8 mouse cellular contexts compared by ENCODE assay signal in the genomic region with DNA sequence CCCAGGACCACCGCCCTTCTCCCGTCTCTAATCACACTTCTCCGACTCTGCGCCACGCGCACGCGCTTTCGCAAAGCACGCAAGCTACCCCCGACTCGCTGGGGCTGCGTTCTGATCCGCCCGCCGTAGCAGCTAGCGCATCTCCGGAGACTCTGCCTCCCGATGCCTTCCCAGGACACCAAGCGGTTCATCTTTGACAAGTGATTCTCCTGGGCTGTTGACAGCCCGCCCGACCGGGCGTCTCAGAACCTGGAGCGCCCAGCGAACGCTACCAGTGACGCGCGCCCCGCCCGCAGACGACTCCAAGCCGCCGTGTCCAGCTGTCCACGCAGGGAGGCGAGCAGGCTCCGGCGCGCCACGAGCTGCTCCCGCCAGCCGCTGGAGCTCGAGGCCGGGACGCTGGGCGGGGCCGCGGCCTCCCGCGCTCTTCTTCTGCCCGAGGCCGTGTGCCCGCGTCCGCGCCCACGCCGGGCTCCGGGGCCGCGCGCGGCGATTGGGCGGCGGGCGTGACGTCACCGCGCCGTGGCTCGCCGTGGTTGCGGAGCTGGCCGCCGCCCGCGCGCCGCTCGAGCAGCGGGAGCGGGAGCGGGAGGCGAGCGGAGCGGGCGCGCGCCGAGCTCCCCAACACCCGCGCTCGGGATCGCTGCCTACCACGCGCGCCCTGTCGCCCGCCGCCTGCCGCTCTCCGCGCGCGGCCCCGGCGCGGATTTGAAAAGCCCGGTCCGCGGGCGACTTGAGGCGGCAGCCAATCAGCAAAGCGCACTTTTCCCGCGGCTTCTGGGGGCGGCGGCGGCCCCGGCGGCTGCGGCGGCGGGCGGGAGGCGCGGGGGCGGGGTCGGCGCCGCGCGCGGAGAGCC. TPM values are rescaled to one million over a fixed set of nuclear protein-coding genes. Genes with fewer than 3 reads are reported as not detected.
DNase-seq lines count a peak whose midpoint lies in the region; ATAC-seq and TF ChIP-seq lines count a peak whose summit lies in the region.

A gene (plus strand): TSS at position 850 of the 857 bp plus-strand sequence.

- H3K27me3 ChIP-seq in embryonic facial prominence, embryonic 13.5 days, result no peaks in the 10 kb centered on the region
- H3K27me3 ChIP-seq in heart, adult 2 months (ENCODE audit: control insufficient read depth, insufficient read depth, low read length), result no peaks in the 10 kb centered on the region
- H3K27me3 ChIP-seq in limb, embryonic 14.5 days (ENCODE audit: control insufficient read depth, insufficient read depth, low read length), result no peaks in the 10 kb centered on the region
- H3K27me3 ChIP-seq in midbrain, postnatal 0 days (ENCODE audit: insufficient read depth, low read length), result no peaks in the 10 kb centered on the region

- TF ChIP-seq POLR2A in heart, adult 2 months (IDR thresholded peaks at IDR 0.05; ENCODE audit: insufficient read depth, low read depth, low read length), result no peak
- TF ChIP-seq POLR2A in limb, embryonic 14.5 days (IDR thresholded peaks at IDR 0.05; ENCODE audit: borderline replicate concordance, extremely low read depth, insufficient read depth, insufficient read length), result 0 out of 2 replicates have a peak, but pooled peaks have one; percentile 55

- H3K79me2 ChIP-seq in heart, adult 2 months (replicated peaks; ENCODE audit: control insufficient read depth, insufficient read depth, low read length), result no peaks in the 10 kb centered on the region

- H3K9me3 ChIP-seq in embryonic facial prominence, embryonic 13.5 days, result no peaks in the 10 kb centered on the region
- no peaks in the 10 kb centered on the region for H3K9me3 ChIP-seq in limb, embryonic 14.5 days (ENCODE audit: control insufficient read depth, low read length)
- H3K9me3 ChIP-seq in midbrain, postnatal 0 days (ENCODE audit: low read length), result no peaks in the 10 kb centered on the region

- H3K9ac ChIP-seq in embryonic facial prominence, embryonic 13.5 days, result peak within 1 kb of the TSS; percentile 99
- H3K9ac ChIP-seq in heart, adult 2 months (ENCODE audit: low read depth, low read length), result peak within 1 kb of the TSS; percentile 100
- peak within 1 kb of the TSS; percentile 95 for H3K9ac ChIP-seq in limb, embryonic 14.5 days (ENCODE audit: low read depth, low read length, severe bottlenecking)
- peak within 1 kb of the TSS; percentile 99 for H3K9ac ChIP-seq in midbrain, postnatal 0 days (replicated peaks; ENCODE audit: low read length, poor library complexity, severe bottlenecking)

- peak within 1 kb of the TSS; percentile 81 for H3K4me2 ChIP-seq in embryonic facial prominence, embryonic 13.5 days
- peak within 1 kb of the TSS; percentile 83 for H3K4me2 ChIP-seq in limb, embryonic 14.5 days (replicated peaks; ENCODE audit: low read depth, low read length, severe bottlenecking)
- peak within 1 kb of the TSS; percentile 85 for H3K4me2 ChIP-seq in midbrain, postnatal 0 days (ENCODE audit: low read depth, low read length, poor library complexity, severe bottlenecking)

- peak; percentile 83 for ATAC-seq in embryonic facial prominence, embryonic 13.5 days (ENCODE audit: insufficient number of reproducible peaks, insufficient read depth, low FRiP score, low TSS enrichment, low read depth)
- peak; percentile 91 for ATAC-seq in limb, embryonic 14.5 days (ENCODE audit: low FRiP score, low read depth)
- ATAC-seq in midbrain, postnatal 0 days (ENCODE audit: low FRiP score), result peak; percentile 88

- TF ChIP-seq CTCF in heart, adult 2 months (IDR thresholded peaks at IDR 0.05), result no peak
- TF ChIP-seq CTCF in midbrain, postnatal 0 days (IDR thresholded peaks at IDR 0.05), result no peak

- intact Hi-C loops in heart, adult 2 months (cut with DNase I), result loop anchor here (2.0 to 5.0 kb wide), 2 partner anchors 37 to 117 kb away; a partner anchor contains a TSS

- peaks cover 29% of the 10 kb centered on the region for H3K4me1 ChIP-seq in embryonic facial prominence, embryonic 13.5 days
- peaks cover 2% of the 10 kb centered on the region; the same call in 1 of the 2 replicates for H3K4me1 ChIP-seq in heart, adult 2 months (ENCODE audit: control insufficient read depth, insufficient read depth, low read length)
- H3K4me1 ChIP-seq in limb, embryonic 14.5 days (ENCODE audit: control insufficient read depth, insufficient read depth, low read length), result peaks cover 9% of the 10 kb centered on the region
- peaks cover 10% of the 10 kb centered on the region for H3K4me1 ChIP-seq in midbrain, postnatal 0 days (ENCODE audit: insufficient read depth, low read length)

- under 1% methylated on average over 66 of the region's 136 CpGs for WGBS in embryonic facial prominence, embryonic 13.5 days
- 2% methylated on average over 115 of the region's 136 CpGs for WGBS in heart, adult 2 months
- WGBS in limb, embryonic 14.5 days, result under 1% methylated on average over 51 of the region's 136 CpGs
- under 1% methylated on average over 76 of the region's 136 CpGs for WGBS in midbrain, postnatal 0 days

- peak within 1 kb of the TSS; percentile 97 for H3K27ac ChIP-seq in embryonic facial prominence, embryonic 13.5 days
- peak within 1 kb of the TSS; percentile 85 for H3K27ac ChIP-seq in heart, adult 2 months
- H3K27ac ChIP-seq in limb, embryonic 14.5 days (replicated peaks; ENCODE audit: low read depth, low read length), result peak within 1 kb of the TSS; percentile 94
- H3K27ac ChIP-seq in midbrain, postnatal 0 days (ENCODE audit: low read depth, low read length), result peak within 1 kb of the TSS; percentile 100

- no peak for TF ChIP-seq EP300 in heart, adult 2 months (IDR thresholded peaks at IDR 0.05; ENCODE audit: insufficient read depth, low read depth, low read length)

- H3K36me3 ChIP-seq in embryonic facial prominence, embryonic 13.5 days, result no peaks in the 10 kb centered on the region
- peaks cover 4% of the 10 kb centered on the region for H3K36me3 ChIP-seq in heart, adult 2 months (ENCODE audit: control insufficient read depth, insufficient read depth, low read length)
- peaks cover 6% of the 10 kb centered on the region; the same call in 1 of the 2 replicates for H3K36me3 ChIP-seq in limb, embryonic 14.5 days (ENCODE audit: control insufficient read depth, insufficient read depth, low read length)
- no peaks in the 10 kb centered on the region for H3K36me3 ChIP-seq in midbrain, postnatal 0 days (ENCODE audit: insufficient read depth, low read length)

- peak within 1 kb of the TSS; percentile 99 for H3K4me3 ChIP-seq in embryonic facial prominence, embryonic 13.5 days
- H3K4me3 ChIP-seq in heart, adult 2 months, result peak within 1 kb of the TSS; percentile 94
- H3K4me3 ChIP-seq in limb, embryonic 14.5 days (replicated peaks; ENCODE audit: low read length), result peak within 1 kb of the TSS; percentile 100
- peak within 1 kb of the TSS; percentile 99 for H3K4me3 ChIP-seq in midbrain, postnatal 0 days (ENCODE audit: low read depth, low read length)

- DNase-seq in 3134 (ENCODE audit: extremely low read depth, insufficient read length, low spot score), result peak; percentile 87
- peak; percentile 93 to 94 for DNase-seq in adrenal gland, postnatal 36 days
- DNase-seq in heart, adult 2 months, result peak; percentile 91 to 95
- peak; percentile 84 for DNase-seq in kidney, adult 9 months
- peak; percentile 92 for DNase-seq in limb, embryonic 14.5 days (ENCODE audit: low spot score)
- peak; percentile 98 for DNase-seq in midbrain, postnatal 0 days (ENCODE audit: low spot score)
- peak; percentile 71 to 78 for DNase-seq in spleen, postnatal 14 days (ENCODE audit: low spot score in 2 of 2)

RNA-seq across cellular contexts. Expression of the gene that starts here (rescaled TPM):
- total RNA-seq in adrenal gland, postnatal 36 days (2021), result 10 to 100 TPM; 40.9 to 55.2 TPM
- 45.8 and 47.6 TPM in 2 replicates for polyA plus RNA-seq in embryonic facial prominence, embryonic 13.5 days (2015; fragmentation: Nextera tagmentation; extraction: Ambion mirVana)
- 10 to 100 TPM; 25.8 to 27.6 TPM for total RNA-seq in heart, adult 2 months (2021)
- polyA plus RNA-seq in heart, adult 2 months (2012; rRNA removed), result 3.0 and 5.7 TPM in 2 replicates
- polyA plus RNA-seq in limb, embryonic 14.5 days (2012; rRNA removed), result 50.7 and 52.6 TPM in 2 replicates
- 46.2 and 46.6 TPM in 2 replicates for polyA plus RNA-seq in limb, embryonic 14.5 days (2014; fragmentation: Nextera tagmentation; extraction: Ambion mirVana)
- 108 and 121 TPM in 2 replicates for total RNA-seq in midbrain, postnatal 0 days (2014; rRNA removed)
- polyA plus RNA-seq in midbrain, postnatal 0 days (2015; fragmentation: Nextera tagmentation; extraction: Ambion mirVana), result 59.6 and 72.1 TPM in 2 replicates

Comparison
In these comparisons a context has a peak if more than half of its experiments do, and no peak if none do; other contexts are left out.
1. Peak in every context shown above with its lines: DNase-seq, ATAC-seq, H3K4me3 ChIP-seq and H3K27ac ChIP-seq.